ENCODE assay signal across 13 mouse cellular contexts in the genomic region with DNA sequence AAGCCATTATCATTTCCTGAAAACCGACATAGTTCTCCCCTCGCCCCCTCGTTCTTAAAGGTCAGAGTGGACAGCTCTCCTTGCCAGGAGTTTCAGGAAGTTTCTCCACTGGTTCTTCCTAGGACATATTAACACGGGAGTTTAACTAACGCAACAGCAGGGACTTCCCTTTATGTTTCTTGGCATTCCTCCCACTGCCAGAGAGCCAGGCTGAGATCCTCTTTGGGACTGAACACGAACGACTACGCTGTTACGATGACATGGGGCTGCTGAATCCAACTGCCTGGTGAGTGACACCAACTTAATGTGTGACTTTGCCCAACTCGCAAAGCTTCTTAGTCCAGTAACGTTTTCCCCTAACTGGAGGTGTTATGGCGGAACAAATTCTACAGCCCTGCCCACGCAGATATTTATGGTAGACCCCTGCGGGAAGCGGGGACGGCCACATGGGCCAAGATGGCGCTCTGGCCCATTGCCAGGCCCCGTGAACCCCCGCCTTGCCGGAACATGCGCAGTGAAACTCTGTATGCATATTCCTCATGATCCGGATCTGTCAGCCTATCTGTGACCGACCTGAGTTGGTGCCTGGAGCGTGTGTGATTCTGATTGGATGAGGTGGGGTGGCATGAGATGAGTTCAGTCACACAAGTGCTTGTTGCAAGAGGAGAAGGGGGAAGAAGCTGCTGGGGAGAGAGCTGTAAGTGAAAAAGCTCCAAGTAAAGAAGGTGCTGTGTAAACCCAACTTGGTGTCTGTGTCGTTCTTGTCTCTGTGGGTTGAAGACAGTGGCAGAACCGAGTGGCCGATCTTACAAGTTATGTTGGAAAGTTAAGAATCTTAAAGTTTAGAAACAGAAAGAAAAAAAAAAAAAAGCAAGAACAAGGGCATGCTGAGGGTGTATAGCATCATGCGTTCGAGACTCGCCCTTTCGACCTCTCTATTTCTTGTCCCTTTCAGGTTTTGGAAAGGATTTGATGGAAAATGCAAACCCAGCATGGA. TPM values are rescaled to one million over a fixed set of nuclear protein-coding genes. Genes with fewer than 3 reads are reported as not detected.
DNase-seq lines count a peak whose midpoint lies in the region; ATAC-seq and TF ChIP-seq lines count a peak whose summit lies in the region.
"Had no signal": no experiment of that assay in that cellular context is flagged by ENCODE, and none has a peak within 500 bp of the region (broad histone marks: within the 10 kb centered on the region; RNA-seq: fewer than 3 reads in every experiment).

No protein-coding gene starts in this region.

- 0 out of 2 replicates have a peak overlapping the region, but pooled peaks have one; percentile 1 for H3K4me3 ChIP-seq in left cerebral cortex, adult 2 months
- H3K4me3 ChIP-seq: heart, adult 2 months; hindbrain, embryonic 13.5 days; limb, embryonic 13.5 days had no signal

- no peak for TF ChIP-seq CTCF in left cerebral cortex, adult 2 months (IDR thresholded peaks at IDR 0.05)

- H3K27ac ChIP-seq in left cerebral cortex, adult 2 months = no peak overlapping the region
- H3K27ac ChIP-seq: heart, adult 2 months; hindbrain, embryonic 13.5 days; limb, embryonic 13.5 days had no signal

- intact Hi-C loops in left cerebral cortex, adult 2 months (cut with DNase I) = no loop called here

- peak in 1 of 2 experiments; percentile 13 for DNase-seq in left cerebral cortex, adult 2 months (ENCODE audit: extremely low spot score in 1 of 2, low spot score in 2 of 2)
- no peak for DNase-seq in left cerebral cortex, adult 9 months (ENCODE audit: low spot score in 2 of 2)
- DNase-seq in ES-CJ7 (ENCODE audit: low read depth, low spot score) (peak; percentile 79), MEL-GATA-1-ER (ENCODE audit: extremely low read depth, low read depth) (peak; percentile 25)
- peak; percentile 62 to 65 for DNase-seq in cerebellum, postnatal 10 days
- DNase-seq in adrenal gland, adult 8-10 months = no peak
- DNase-seq: adrenal gland, postnatal 10 days; thymus, adult 18-20 months had no signal

- ATAC-seq in activated CD4-positive, CD25-positive, alpha-beta regulatory T cell, adult 4 months = no peak

RNA-seq across cellular contexts. Expression of gene Tmem30c, which starts 12.1 kb away (rescaled TPM):
- total RNA-seq in left cerebral cortex, adult 2 months (2021) = under 1 TPM; 0.29 to 0.42 TPM
- not detected for polyA plus RNA-seq in activated CD4-positive, CD25-positive, alpha-beta regulatory T cell, adult 4 months (2017; shearing (Covaris generic))
- under 1 TPM in 1 of 4 experiments, not detected in 3; 0.12 TPM for total RNA-seq in adrenal gland, adult 8-10 months (2022)
- total RNA-seq: adrenal gland, postnatal 10 days; heart, adult 2 months had no signal
- polyA plus RNA-seq: heart, adult 2 months; small intestine, adult 2 months had no signal

RNA-seq across cellular contexts. Expression of gene Tbc1d23, which starts 49.2 kb away (rescaled TPM):
- 10 to 100 TPM; 45.0 to 46.1 TPM for total RNA-seq in left cerebral cortex, adult 2 months (2021)
- 10 to 100 TPM; 28.5 to 29.1 TPM for polyA plus RNA-seq in activated CD4-positive, CD25-positive, alpha-beta regulatory T cell, adult 4 months (2017; shearing (Covaris generic))
- total RNA-seq in adrenal gland, adult 8-10 months (2022) = 10 to 100 TPM; 37.3 to 56.9 (median 43.9) TPM

Comparison
In these comparisons a context has a peak if more than half of its experiments do, and no peak if none do; other contexts are left out.
1. DNase-seq: peak in ES-CJ7 (single experiment), MEL-GATA-1-ER (single experiment) and cerebellum, postnatal 10 days (2 of 2); none in left cerebral cortex, adult 9 months (0 of 2) and adrenal gland, adult 8-10 months (single experiment).